Mouse (Mus musculus) forebrain, embryonic 14.5 days (tissue): ENCODE results near the gene Sbsn. TPM values are rescaled to one million over a fixed set of nuclear protein-coding genes. Genes with fewer than 3 reads are reported as not detected.

ENCODE experiments used
- ATAC-seq: fragments of 200-750 bp; cut with Nextera tagmentation; 2 replicates; pipeline ENCODE4 v1.8.0; 2017; ENCODE audit warnings: mild to moderate bottlenecking, moderate library complexity
- DNase-seq: peaks from one replicate; pipeline ENCODE4 v3.0.0-alpha.2; 2015; ENCODE audit warnings: low spot score
- H3K27ac ChIP-seq: fragments of 300-500 bp; sonication (generic); 2 replicates; pipeline ENCODE4 v1.5.1; 2014; ENCODE audit warnings: low read depth, mild to moderate bottlenecking, control low read depth, low read length, moderate library complexity
- H3K27me3 ChIP-seq: fragments of 300-500 bp; sonication (generic); replicated peaks from 2 replicates; pipeline ENCODE4 v1.6.1; 2014; ENCODE audit warnings: low read length, control low read depth, mixed read lengths; ENCODE audit not compliant: control insufficient read depth, insufficient read depth
- H3K36me3 ChIP-seq: fragments of 300-500 bp; sonication (generic); 2 replicates; pipeline ENCODE4 v1.6.1; 2014; ENCODE audit warnings: low read length, control low read depth; ENCODE audit not compliant: control insufficient read depth, insufficient read depth
- H3K4me1 ChIP-seq: fragments of 300-500 bp; sonication (generic); 2 replicates; pipeline ENCODE4 v1.6.1; 2014; ENCODE audit warnings: antibody characterized with exemption, low read length, control low read depth; ENCODE audit not compliant: control insufficient read depth, insufficient read depth
- H3K4me2 ChIP-seq: fragments of 300-500 bp; sonication (generic); 2 replicates; pipeline ENCODE4 v1.6.1; 2014; ENCODE audit warnings: mild to moderate bottlenecking, control low read depth, low read length
- H3K4me3 ChIP-seq: fragments of 300-500 bp; sonication (generic); 2 replicates; pipeline ENCODE4 v1.5.1; 2014; ENCODE audit warnings: low read depth, low read length, control low read depth
- H3K9ac ChIP-seq: fragments of 300-500 bp; sonication (generic); 2 replicates; pipeline ENCODE4 v1.6.1; 2014; ENCODE audit warnings: mild to moderate bottlenecking, low read length, control low read depth, moderate library complexity
- H3K9me3 ChIP-seq: fragments of 300-500 bp; sonication (generic); replicated peaks from 2 replicates; pipeline ENCODE4 v1.6.1; 2016; ENCODE audit warnings: low read length, control low read depth, mixed read lengths; ENCODE audit not compliant: control insufficient read depth
- WGBS: fragments of 180-500 bp; shearing (Covaris S2); extraction: QIAGEN DNeasy Blood & Tissue Kit; methylation state at CpG from one replicate; pipeline ENCODE4 v1.1.7; 2014; 5-methylcytosine and 5-hydroxymethylcytosine counted together
- polyA plus RNA-seq: library from polyadenylated mRNA; unstranded; fragments of >200 nt; fragmentation: Nextera tagmentation; extraction: Ambion mirVana; gene quantifications from 2 replicates; pipeline ENCODE4 v1.2.1, GENCODE M21; 2014

Gene Sbsn
- polyA plus RNA-seq, 1 experiment from 2014 or later, result 1.3 TPM

DNA sequence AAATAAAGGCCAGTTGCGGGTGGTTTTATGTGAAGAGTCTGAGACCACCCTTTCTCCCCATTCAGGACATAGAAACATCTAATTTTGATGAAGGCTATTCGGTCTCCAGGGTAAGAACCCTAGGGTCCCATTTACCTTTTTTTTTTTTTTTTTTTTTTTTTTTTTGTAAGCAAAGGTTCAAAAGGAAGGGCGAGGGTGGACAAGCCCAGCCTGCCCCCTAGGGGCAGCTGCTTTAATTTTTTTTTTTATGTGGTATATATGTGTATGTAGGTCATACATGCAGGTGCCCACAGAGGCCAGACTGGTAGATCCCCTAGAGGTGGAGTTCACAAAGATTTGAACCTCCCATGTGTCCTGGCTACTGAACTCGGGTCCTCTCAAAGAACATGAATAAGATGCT, 15.1 kb downstream of the Sbsn start:
- Histone ChIP-seq H3K27me3 (no peaks in the 10 kb centered on the region), H3K9ac (no peak overlapping the region), H3K27ac (no peak overlapping the region), H3K4me1 (no peaks in the 10 kb centered on the region), H3K36me3 (no peaks in the 10 kb centered on the region), H3K4me2 (no peak overlapping the region), H3K4me3 (no peak overlapping the region), H3K9me3 (0 out of 2 replicates have a peak, but pooled peaks cover 3% of the 10 kb centered on the region)
- ATAC-seq, result no peak
- WGBS, result 80% methylated on average over 4 of the region's 4 CpGs
- no peak for DNase-seq

GRCm38 (mm10) chr7:30769236-30769635, 18.0 kb downstream of the Sbsn start:
- ATAC-seq, result no peak
- no peak for DNase-seq
- Histone ChIP-seq H3K4me3 (no peak overlapping the region), H3K4me2 (no peak overlapping the region), H3K27me3 (no peaks in the 10 kb centered on the region), H3K27ac (no peak overlapping the region), H3K9ac (no peak overlapping the region), H3K9me3 (0 out of 2 replicates have a peak, but pooled peaks cover 4% of the 10 kb centered on the region), H3K4me1 (no peaks in the 10 kb centered on the region), H3K36me3 (no peaks in the 10 kb centered on the region)
- 28% methylated on average over 9 of the region's 9 CpGs for WGBS

- Histone ChIP-seq H3K9ac (no peak overlapping the region), H3K36me3 (no peaks in the 10 kb centered on the region), H3K27me3 (no peaks in the 10 kb centered on the region), H3K4me2 (no peak overlapping the region), H3K27ac (no peak overlapping the region), H3K4me3 (no peak overlapping the region), H3K4me1 (no peaks in the 10 kb centered on the region), H3K9me3 (0 out of 2 replicates have a peak, but pooled peaks cover 4% of the 10 kb centered on the region)
- DNase-seq (no peak), ATAC-seq (no peak)
- 93% methylated on average over 9 of the region's 9 CpGs for WGBS
Measured at GRCm38 (mm10) chr7:30776104-30776503, 24.8 kb downstream of the Sbsn start.

DNA sequence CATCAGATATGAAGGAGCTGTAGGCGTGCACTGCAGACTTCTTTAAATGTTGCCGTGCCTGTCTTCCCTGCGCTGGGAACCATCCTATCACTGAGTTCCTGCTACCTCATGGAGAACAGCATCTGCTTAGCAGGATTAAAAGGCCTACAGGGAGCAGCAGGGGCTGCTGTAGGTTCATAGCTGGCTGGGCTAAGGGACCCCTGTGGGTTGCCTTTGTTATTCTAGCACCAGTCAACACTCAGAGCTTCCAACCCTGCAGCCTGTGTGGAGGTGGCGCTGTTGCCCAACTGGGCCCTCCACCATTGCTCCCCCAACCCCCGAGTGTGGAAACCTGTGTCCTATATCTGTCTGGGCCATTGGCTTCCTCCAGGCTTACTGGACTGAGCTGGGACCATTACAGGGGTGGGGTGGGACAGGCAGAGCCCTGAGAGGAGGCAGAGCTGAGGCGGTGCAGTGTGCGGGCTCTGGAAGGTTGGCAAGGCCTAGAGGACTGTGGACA, 25.9 kb downstream of the Sbsn start:
- no peaks in the 10 kb centered on the region for H3K36me3 ChIP-seq
- no peak overlapping the region for H3K27ac ChIP-seq
- ATAC-seq (no peak), DNase-seq (no peak)
- no peak overlapping the region for H3K4me3 ChIP-seq
- WGBS, result 40% methylated on average over 7 of the region's 7 CpGs
- no peaks in the 10 kb centered on the region for H3K9me3 ChIP-seq
- H3K9ac ChIP-seq, result no peak overlapping the region
- H3K4me1 ChIP-seq, result no peaks in the 10 kb centered on the region
- H3K27me3 ChIP-seq, result no peaks in the 10 kb centered on the region
- H3K4me2 ChIP-seq, result no peak overlapping the region

DNA sequence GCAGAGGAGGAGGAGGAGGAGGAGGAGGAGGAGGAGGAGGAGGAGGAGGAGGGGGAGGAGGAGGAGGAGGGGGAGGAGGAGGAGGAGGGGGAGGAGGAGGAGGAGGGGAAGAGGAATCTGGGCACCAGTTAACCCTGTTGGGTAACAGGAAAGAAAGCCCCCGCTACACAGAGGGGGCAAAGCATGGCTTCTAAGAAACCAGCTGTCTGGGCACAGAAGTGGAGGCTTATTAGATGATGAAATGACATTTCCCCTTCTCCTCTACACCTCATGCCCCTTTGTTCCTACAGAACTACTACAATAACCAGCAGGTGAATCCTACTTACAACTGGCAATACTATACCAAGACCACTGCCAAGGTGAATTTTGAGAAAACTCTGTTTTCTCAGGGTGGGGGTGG, 26.6 kb downstream of the Sbsn start:
- DNase-seq, result no peak
- Histone ChIP-seq H3K27ac (no peak overlapping the region), H3K9ac (no peak overlapping the region), H3K4me3 (no peak overlapping the region), H3K9me3 (no peaks in the 10 kb centered on the region), H3K36me3 (no peaks in the 10 kb centered on the region), H3K4me2 (no peak overlapping the region), H3K4me1 (no peaks in the 10 kb centered on the region), H3K27me3 (no peaks in the 10 kb centered on the region)
- WGBS, result 59% methylated on average over 1 of the region's 1 CpGs
- ATAC-seq, result no peak

DNA sequence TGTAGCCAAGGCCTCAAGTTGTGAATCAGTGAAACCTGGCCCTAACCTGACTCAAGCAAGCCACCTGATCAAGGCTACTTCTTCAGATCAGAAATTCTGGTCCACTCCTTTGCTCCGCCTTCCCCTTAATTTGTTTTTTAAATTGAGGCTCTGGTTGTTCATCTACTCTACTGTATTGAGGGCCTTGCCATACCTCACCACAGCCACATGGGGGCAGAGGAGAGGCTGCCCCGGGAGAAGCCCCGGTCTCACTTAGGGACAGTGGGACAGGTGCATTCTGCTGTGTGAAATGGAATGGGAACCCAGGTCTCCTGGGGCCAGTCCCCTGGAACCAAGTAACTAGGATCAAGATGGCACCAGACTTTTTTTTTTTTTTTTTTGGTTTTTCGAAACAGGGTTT, 30.5 kb downstream of the Sbsn start:
- ATAC-seq (no peak), DNase-seq (no peak)
- H3K4me1 ChIP-seq, result peaks cover 5% of the 10 kb centered on the region; the same call in 1 of the 2 replicates
- H3K4me3 ChIP-seq, result no peak overlapping the region
- no peak overlapping the region for H3K27ac ChIP-seq
- no peaks in the 10 kb centered on the region for H3K36me3 ChIP-seq
- H3K27me3 ChIP-seq, result no peaks in the 10 kb centered on the region
- H3K4me2 ChIP-seq, result no peak overlapping the region
- H3K9ac ChIP-seq, result no peak overlapping the region
- no peaks in the 10 kb centered on the region for H3K9me3 ChIP-seq
- WGBS, result 69% methylated on average over 4 of the region's 4 CpGs

- ATAC-seq (no peak), DNase-seq (no peak)
- Histone ChIP-seq H3K4me1 (peaks cover 5% of the 10 kb centered on the region; the same call in 1 of the 2 replicates), H3K9ac (no peak overlapping the region), H3K4me3 (no peak overlapping the region), H3K9me3 (no peaks in the 10 kb centered on the region), H3K27ac (no peak overlapping the region), H3K36me3 (no peaks in the 10 kb centered on the region), H3K27me3 (no peaks in the 10 kb centered on the region), H3K4me2 (no peak overlapping the region)
- 87% methylated on average over 3 of the region's 3 CpGs for WGBS
Measured at GRCm38 (mm10) chr7:30782658-30783057, 31.4 kb downstream of the Sbsn start.

DNA sequence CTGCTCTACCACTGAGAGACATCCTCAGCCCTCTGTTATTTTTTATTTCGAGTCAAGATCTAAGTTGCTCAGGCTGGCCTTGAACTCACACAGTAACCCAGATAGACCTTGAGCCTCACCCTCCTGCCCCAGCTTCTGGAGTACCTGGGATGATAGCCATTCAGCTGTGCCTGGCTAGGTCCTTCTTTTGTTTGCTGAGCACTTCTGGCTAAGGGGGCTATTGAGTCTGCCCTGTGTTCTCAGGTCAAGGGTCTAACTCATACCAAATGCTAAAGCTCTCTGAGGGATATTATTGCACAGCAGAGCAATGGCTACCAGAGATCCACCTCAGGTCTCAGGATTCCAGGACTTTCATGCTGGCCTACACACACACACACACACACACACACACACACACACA, 33.9 kb downstream of the Sbsn start:
- H3K9me3 ChIP-seq, result no peaks in the 10 kb centered on the region
- H3K9ac ChIP-seq, result no peak overlapping the region
- no peaks in the 10 kb centered on the region for H3K27me3 ChIP-seq
- DNase-seq (no peak), ATAC-seq (no peak)
- no peak overlapping the region for H3K4me2 ChIP-seq
- H3K4me1 ChIP-seq, result peaks cover 5% of the 10 kb centered on the region; the same call in 1 of the 2 replicates
- H3K4me3 ChIP-seq, result no peak overlapping the region
- WGBS, result 84% methylated on average over 1 of the region's 1 CpGs
- H3K36me3 ChIP-seq, result no peaks in the 10 kb centered on the region
- H3K27ac ChIP-seq, result no peak overlapping the region

GRCm38 (mm10) chr7:30785721-30786546, 34.7 kb downstream of the Sbsn start:
- DNase-seq (peak; percentile 73), ATAC-seq (peak; percentile 72)
- 34% methylated on average over 13 of the region's 13 CpGs for WGBS
- Histone ChIP-seq H3K4me2 (no peak overlapping the region), H3K27me3 (no peaks in the 10 kb centered on the region), H3K4me3 (no peak overlapping the region), H3K9ac (no peak overlapping the region), H3K27ac (no peak overlapping the region; the same call in 1 of the 2 replicates), H3K9me3 (no peaks in the 10 kb centered on the region), H3K36me3 (no peaks in the 10 kb centered on the region), H3K4me1 (peaks cover 5% of the 10 kb centered on the region; the same call in 1 of the 2 replicates)
